8 mouse cellular contexts compared by ENCODE assay signal in genomic region chr1:93800670-93801503, GRCm38 (mm10). TPM values are rescaled to one million over a fixed set of nuclear protein-coding genes. Genes with fewer than 3 reads are reported as not detected.
DNase-seq lines count a peak whose midpoint lies in the region; ATAC-seq and TF ChIP-seq lines count a peak whose summit lies in the region.

No protein-coding gene starts in this region.

- no peaks in the 10 kb centered on the region for H3K27me3 ChIP-seq in heart, embryonic 11.5 days (ENCODE audit: control insufficient read depth, insufficient read depth, low read length)
- H3K27me3 ChIP-seq in G1E (ENCODE audit: insufficient read depth, low read length) = no peaks in the 10 kb centered on the region
- H3K27me3 ChIP-seq in forebrain, postnatal 0 days (ENCODE audit: insufficient read depth, low read length) = no peaks in the 10 kb centered on the region
- H3K27me3 ChIP-seq in midbrain, embryonic 11.5 days (ENCODE audit: control insufficient read depth, insufficient read depth, low read length) = no peaks in the 10 kb centered on the region

- no peak for DNase-seq in heart, postnatal 36 days
- peak; percentile 33 for DNase-seq in G1E (ENCODE audit: low spot score)
- no peak for DNase-seq in forebrain, postnatal 0 days
- DNase-seq in midbrain, embryonic 11.5 days (ENCODE audit: low spot score, missing footprints) = no peak
- no peak for DNase-seq in layer of hippocampus, postnatal 25 days (ENCODE audit: extremely low spot score in 1 of 2, low spot score in 1 of 2)
- DNase-seq in left cerebral cortex, postnatal 10 days (ENCODE audit: extremely low spot score in 1 of 2, low spot score in 2 of 2) = no peak
- no peak for DNase-seq in spleen, adult 12 weeks (ENCODE audit: low spot score)

- no peak for ATAC-seq in heart, embryonic 11.5 days (replicated peaks; ENCODE audit: insufficient number of reproducible peaks, low FRiP score, low TSS enrichment)
- no peak for ATAC-seq in G1E (ENCODE audit: extremely low read depth, insufficient number of reproducible peaks, low FRiP score, poor library complexity, severe bottlenecking)
- ATAC-seq in forebrain, postnatal 0 days = no peak
- ATAC-seq in midbrain, embryonic 11.5 days (ENCODE audit: low FRiP score) = no peak

- peak overlapping the region; percentile 83 for H3K4me3 ChIP-seq in heart, embryonic 11.5 days (ENCODE audit: low read depth, low read length)
- peak overlapping the region; percentile 87 for H3K4me3 ChIP-seq in G1E (ENCODE audit: low read depth, low read length)
- H3K4me3 ChIP-seq in forebrain, postnatal 0 days (ENCODE audit: low read depth, low read length) = peak overlapping the region; percentile 61
- peak overlapping the region; percentile 58 for H3K4me3 ChIP-seq in midbrain, embryonic 11.5 days (ENCODE audit: low read depth, low read length)

- H3K4me2 ChIP-seq in heart, embryonic 11.5 days = peak overlapping the region; percentile 81
- peak overlapping the region; percentile 60 for H3K4me2 ChIP-seq in forebrain, postnatal 0 days (ENCODE audit: low read depth)
- H3K4me2 ChIP-seq in midbrain, embryonic 11.5 days = peak overlapping the region; percentile 80

- H3K36me3 ChIP-seq in heart, embryonic 11.5 days (ENCODE audit: control insufficient read depth, insufficient read depth, low read length) = peaks cover 5% of the 10 kb centered on the region
- H3K36me3 ChIP-seq in G1E (replicated peaks) = peaks cover 59% of the 10 kb centered on the region
- peaks cover 15% of the 10 kb centered on the region for H3K36me3 ChIP-seq in forebrain, postnatal 0 days (ENCODE audit: insufficient read depth)
- peaks cover 4% of the 10 kb centered on the region; the same call in 1 of the 2 replicates for H3K36me3 ChIP-seq in midbrain, embryonic 11.5 days (ENCODE audit: control insufficient read depth, insufficient read depth, low read length)

- 68% methylated on average over 21 of the region's 21 CpGs for WGBS in heart, embryonic 11.5 days (ENCODE audit: insufficient replicate concordance)
- 77% methylated on average over 21 of the region's 21 CpGs for WGBS in forebrain, postnatal 0 days
- WGBS in midbrain, embryonic 11.5 days = 76% methylated on average over 21 of the region's 21 CpGs

- peaks cover 18% of the 10 kb centered on the region for H3K4me1 ChIP-seq in heart, embryonic 11.5 days (ENCODE audit: control insufficient read depth, insufficient read depth, low read length)
- H3K4me1 ChIP-seq in G1E (ENCODE audit: insufficient read depth, low read depth, low read length) = peaks cover 77% of the 10 kb centered on the region
- peaks cover 7% of the 10 kb centered on the region; the same call in 1 of the 2 replicates for H3K4me1 ChIP-seq in forebrain, postnatal 0 days (ENCODE audit: insufficient read depth)
- peaks cover 11% of the 10 kb centered on the region for H3K4me1 ChIP-seq in midbrain, embryonic 11.5 days (ENCODE audit: control insufficient read depth, insufficient read depth, low read length)

- no peak for TF ChIP-seq CTCF in G1E (IDR thresholded peaks at IDR 0.05; ENCODE audit: low read depth, low read length)
- TF ChIP-seq CTCF in forebrain, postnatal 0 days (IDR thresholded peaks at IDR 0.05; ENCODE audit: low read depth) = no peak

- intact Hi-C loops in heart, postnatal 36 days (cut with DNase I) = loop anchor here (2.0 to 10.0 kb wide), 3 partner anchors 46 to 286 kb away; partner anchors contain the start of genes Farp2 and Thap4
- intact Hi-C loops in left cerebral cortex, postnatal 10 days (cut with DNase I) = loop anchor here (10.0 kb wide), 1 partner anchor 166 kb away; no protein-coding TSS in a partner anchor

- H3K27ac ChIP-seq in heart, embryonic 11.5 days (ENCODE audit: low read depth, low read length) = peak overlapping the region; percentile 91; the same call in 1 of the 2 replicates
- H3K27ac ChIP-seq in forebrain, postnatal 0 days (ENCODE audit: low read depth, low read length) = peak overlapping the region; percentile 68; the same call in 1 of the 2 replicates
- H3K27ac ChIP-seq in midbrain, embryonic 11.5 days (ENCODE audit: low read depth, low read length) = no peak overlapping the region

- H3K9ac ChIP-seq in heart, embryonic 11.5 days (ENCODE audit: low read depth, low read length) = peak overlapping the region; percentile 88
- H3K9ac ChIP-seq in forebrain, postnatal 0 days = peak overlapping the region; percentile 57
- H3K9ac ChIP-seq in midbrain, embryonic 11.5 days (ENCODE audit: low read length) = peak overlapping the region; percentile 84

- no peaks in the 10 kb centered on the region for H3K9me3 ChIP-seq in heart, embryonic 11.5 days (replicated peaks; ENCODE audit: control insufficient read depth, low read length)
- no peaks in the 10 kb centered on the region for H3K9me3 ChIP-seq in G1E (replicated peaks)
- H3K9me3 ChIP-seq in forebrain, postnatal 0 days (ENCODE audit: low read length) = no peaks in the 10 kb centered on the region
- no peaks in the 10 kb centered on the region for H3K9me3 ChIP-seq in midbrain, embryonic 11.5 days (ENCODE audit: control insufficient read depth, low read length)

RNA-seq across cellular contexts. Expression of gene Dtymk, which starts 0.8 kb away (rescaled TPM):
- 201 and 206 TPM in 2 replicates for polyA plus RNA-seq in heart, embryonic 11.5 days (2014; fragmentation: Nextera tagmentation; extraction: Ambion mirVana)
- total RNA-seq in heart, postnatal 36 days (2021) = 10 to 100 TPM; 20.9 to 22.0 TPM
- total RNA-seq in G1E (2014; fragmentation: Nextera tagmentation) (291 and 319 TPM in 2 replicates), G1E (2017) (414 and 485 TPM in 2 replicates)
- 129 and 148 TPM in 2 replicates for polyA plus RNA-seq in G1E (2012)
- total RNA-seq in forebrain, postnatal 0 days (2014; rRNA removed) = 90.9 and 97.1 TPM in 2 replicates
- 123 and 138 TPM in 2 replicates for polyA plus RNA-seq in forebrain, postnatal 0 days (2015; fragmentation: Nextera tagmentation; extraction: Ambion mirVana)
- polyA plus RNA-seq in midbrain, embryonic 11.5 days (2014; fragmentation: Nextera tagmentation; extraction: Ambion mirVana) = 229 and 230 TPM in 2 replicates
- 10 to 100 TPM; 56.9 TPM for total RNA-seq in layer of hippocampus, postnatal 25 days (2021)
- total RNA-seq in left cerebral cortex, postnatal 10 days (2021) = 10 to 100 TPM; 72.0 to 73.1 TPM

RNA-seq across cellular contexts. Expression of gene Ing5, which starts 2.9 kb away (rescaled TPM):
- 14.4 and 15.5 TPM in 2 replicates for polyA plus RNA-seq in heart, embryonic 11.5 days (2014; fragmentation: Nextera tagmentation; extraction: Ambion mirVana)
- 10 to 100 TPM; 10.3 to 15.8 TPM for total RNA-seq in heart, postnatal 36 days (2021)
- 21.4 and 43.3 TPM in 2 replicates for total RNA-seq in G1E (2014; fragmentation: Nextera tagmentation)
- 32.0 and 41.4 TPM in 2 replicates for total RNA-seq in G1E (2017)
- 1.6 and 3.4 TPM in 2 replicates for polyA plus RNA-seq in G1E (2012)
- total RNA-seq in forebrain, postnatal 0 days (2014; rRNA removed) = 9.3 and 12.9 TPM in 2 replicates
- 4.4 and 5.4 TPM in 2 replicates for polyA plus RNA-seq in forebrain, postnatal 0 days (2015; fragmentation: Nextera tagmentation; extraction: Ambion mirVana)
- polyA plus RNA-seq in midbrain, embryonic 11.5 days (2014; fragmentation: Nextera tagmentation; extraction: Ambion mirVana) = 16.4 and 17.8 TPM in 2 replicates
- total RNA-seq in layer of hippocampus, postnatal 25 days (2021) = 10 to 100 TPM in 1 of 2 experiments, 1 to 10 TPM in 1; 9.6 to 13.2 TPM
- 1 to 10 TPM; 10.0 TPM for total RNA-seq in left cerebral cortex, postnatal 10 days (2021)

RNA-seq across cellular contexts. Expression of gene D2hgdh, which starts 23.8 kb away (rescaled TPM):
- polyA plus RNA-seq in heart, embryonic 11.5 days (2014; fragmentation: Nextera tagmentation; extraction: Ambion mirVana) = 12.0 and 12.9 TPM in 2 replicates
- total RNA-seq in heart, postnatal 36 days (2021) = 10 to 100 TPM; 32.9 to 46.5 TPM
- total RNA-seq in G1E (2014; fragmentation: Nextera tagmentation) (15.0 and 21.4 TPM in 2 replicates), G1E (2017) (11.8 and 14.7 TPM in 2 replicates)
- polyA plus RNA-seq in G1E (2012) = 2.3 and 3.4 TPM in 2 replicates
- total RNA-seq in forebrain, postnatal 0 days (2014; rRNA removed) = 13.4 and 13.5 TPM in 2 replicates
- 7.4 and 11.2 TPM in 2 replicates for polyA plus RNA-seq in forebrain, postnatal 0 days (2015; fragmentation: Nextera tagmentation; extraction: Ambion mirVana)
- 10.2 and 12.1 TPM in 2 replicates for polyA plus RNA-seq in midbrain, embryonic 11.5 days (2014; fragmentation: Nextera tagmentation; extraction: Ambion mirVana)
- total RNA-seq in layer of hippocampus, postnatal 25 days (2021) = 10 to 100 TPM; 13.9 to 14.9 TPM
- 10 to 100 TPM; 11.0 to 14.1 TPM for total RNA-seq in left cerebral cortex, postnatal 10 days (2021)

RNA-seq across cellular contexts. Expression of gene Thap4, which starts 46.2 kb away (rescaled TPM):
- 49.5 and 53.3 TPM in 2 replicates for polyA plus RNA-seq in heart, embryonic 11.5 days (2014; fragmentation: Nextera tagmentation; extraction: Ambion mirVana)
- 10 to 100 TPM; 77.9 to 88.1 TPM for total RNA-seq in heart, postnatal 36 days (2021)
- total RNA-seq in G1E (2014; fragmentation: Nextera tagmentation) (30.3 and 39.4 TPM in 2 replicates), G1E (2017) (27.9 and 31.2 TPM in 2 replicates)
- polyA plus RNA-seq in G1E (2012) = 60.1 and 71.1 TPM in 2 replicates
- 53.2 and 71.3 TPM in 2 replicates for total RNA-seq in forebrain, postnatal 0 days (2014; rRNA removed)
- polyA plus RNA-seq in forebrain, postnatal 0 days (2015; fragmentation: Nextera tagmentation; extraction: Ambion mirVana) = 51.2 and 53.2 TPM in 2 replicates
- 37.5 and 39.8 TPM in 2 replicates for polyA plus RNA-seq in midbrain, embryonic 11.5 days (2014; fragmentation: Nextera tagmentation; extraction: Ambion mirVana)
- 10 to 100 TPM; 31.8 to 34.5 TPM for total RNA-seq in layer of hippocampus, postnatal 25 days (2021)
- 10 to 100 TPM; 31.2 to 32.7 TPM for total RNA-seq in left cerebral cortex, postnatal 10 days (2021)

RNA-seq across cellular contexts. Expression of gene Atg4b, which starts 49.6 kb away (rescaled TPM):
- polyA plus RNA-seq in heart, embryonic 11.5 days (2014; fragmentation: Nextera tagmentation; extraction: Ambion mirVana) = 70.6 and 70.9 TPM in 2 replicates
- total RNA-seq in heart, postnatal 36 days (2021) = 10 to 100 TPM; 38.4 to 39.6 TPM
- 78.9 and 82.2 TPM in 2 replicates for total RNA-seq in G1E (2014; fragmentation: Nextera tagmentation)
- total RNA-seq in G1E (2017) = 82.0 and 91.0 TPM in 2 replicates
- polyA plus RNA-seq in G1E (2012) = 4.4 and 6.9 TPM in 2 replicates
- total RNA-seq in forebrain, postnatal 0 days (2014; rRNA removed) = 46.0 and 50.6 TPM in 2 replicates
- 72.6 and 72.7 TPM in 2 replicates for polyA plus RNA-seq in forebrain, postnatal 0 days (2015; fragmentation: Nextera tagmentation; extraction: Ambion mirVana)
- 94.2 and 103 TPM in 2 replicates for polyA plus RNA-seq in midbrain, embryonic 11.5 days (2014; fragmentation: Nextera tagmentation; extraction: Ambion mirVana)
- 10 to 100 TPM; 83.3 to 84.7 TPM for total RNA-seq in layer of hippocampus, postnatal 25 days (2021)
- 10 to 100 TPM; 70.2 to 87.6 TPM for total RNA-seq in left cerebral cortex, postnatal 10 days (2021)
